Mouse (Mus musculus) megakaryocyte-erythroid progenitor cell, adult 5-6 weeks (primary cell): Measurements from ENCODE around the gene Slc22a17. TPM values are rescaled to one million over a fixed set of nuclear protein-coding genes. Genes with fewer than 3 reads are reported as not detected.

ENCODE experiments used
- ATAC-seq: replicated peaks from 2 replicates; pipeline ENCODE4 v1.8.0; 2016; ENCODE audit warnings: mild to moderate bottlenecking, inconsistent platforms; ENCODE audit not compliant: severe bottlenecking, poor library complexity, low FRiP score, low TSS enrichment
- total RNA-seq, 2 experiments: library from RNA; stranded (forward) in 1 of 2; stranded (reverse) in 1 of 2; fragments of 200-1000, 215-1000 nt in 1 of 2; fragments of >200 nt in 1 of 2; fragmentation: Nextera tagmentation in 1 of 2; gene quantifications; 2 replicates each; pipeline ENCODE4 v1.2.3; 2014 to 2017

The Slc22a17 gene
- total RNA-seq, 2 experiments from 2014 or later = 2.2 TPM; not detected in 1

GRCm38 (mm10) chr14:54868026-54868425 is 44.9 kb downstream of the Slc22a17 start:
- ATAC-seq = no peak

GRCm38 (mm10) chr14:54866936-54867335 is 46.0 kb downstream of the Slc22a17 start:
- no peak for ATAC-seq

GRCm38 (mm10) chr14:54866268-54866667 is 46.7 kb downstream of the Slc22a17 start:
- no peak for ATAC-seq

- no peak for ATAC-seq
These were observed 47.3 kb downstream of the Slc22a17 start for GRCm38 (mm10) chr14:54865626-54866025.

GRCm38 (mm10) chr14:54864313-54865036 is 48.5 kb downstream of the Slc22a17 start:
- ATAC-seq = peak; percentile 57

- peak; percentile 95 for ATAC-seq
These were observed 49.2 kb downstream of the Slc22a17 start for GRCm38 (mm10) chr14:54863501-54864312.

GRCm38 (mm10) chr14:54860511-54860910 is 52.4 kb downstream of the Slc22a17 start:
- no peak for ATAC-seq

GRCm38 (mm10) chr14:54857891-54858290 is 55.0 kb downstream of the Slc22a17 start:
- ATAC-seq = no peak

GRCm38 (mm10) chr14:54856703-54857102 is 56.2 kb downstream of the Slc22a17 start:
- no peak for ATAC-seq

Other genes with a start within 250 kb of the Slc22a17 start
- 37.1 and 42.0 TPM in 2 replicates for gene 1700123O20Rik, start 226.9 kb downstream of the Slc22a17 start, total RNA-seq (2014; fragmentation: Nextera tagmentation)
- gene 1700123O20Rik, start 226.9 kb downstream of the Slc22a17 start, total RNA-seq (2017) = 42.4 and 58.4 TPM in 2 replicates
- 222 and 244 TPM in 2 replicates for gene Acin1, start 226.2 kb downstream of the Slc22a17 start, total RNA-seq (2014; fragmentation: Nextera tagmentation)
- gene Acin1, start 226.2 kb downstream of the Slc22a17 start, total RNA-seq (2017) = 267 and 293 TPM in 2 replicates
- gene Gm29776, start 214.3 kb downstream of the Slc22a17 start, total RNA-seq (2014; fragmentation: Nextera tagmentation) = not detected in 2 replicates
- not detected in 2 replicates for gene Gm29776, start 214.3 kb downstream of the Slc22a17 start, total RNA-seq (2017)
- 1.4 and 5.7 TPM in 2 replicates for gene Cebpe, start 201.0 kb downstream of the Slc22a17 start, total RNA-seq (2014; fragmentation: Nextera tagmentation)
- gene Cebpe, start 201.0 kb downstream of the Slc22a17 start, total RNA-seq (2017) = not detected in 2 replicates
- 0.13 and 0.37 TPM in 2 replicates for gene Slc7a8, start 131.2 kb downstream of the Slc22a17 start, total RNA-seq (2014; fragmentation: Nextera tagmentation)
- 0.34 TPM in 1 of 2 replicates, not detected in the other for gene Slc7a8, start 131.2 kb downstream of the Slc22a17 start, total RNA-seq (2017)
- not detected in 2 replicates for gene Rnf212b, start 99.0 kb downstream of the Slc22a17 start, total RNA-seq (2014; fragmentation: Nextera tagmentation)
- not detected in 2 replicates for gene Rnf212b, start 99.0 kb downstream of the Slc22a17 start, total RNA-seq (2017)
- gene Homez, start 42.2 kb downstream of the Slc22a17 start, total RNA-seq (2014; fragmentation: Nextera tagmentation) = 1.2 and 16.1 TPM in 2 replicates
- 1.5 and 6.1 TPM in 2 replicates for gene Homez, start 42.2 kb downstream of the Slc22a17 start, total RNA-seq (2017)
- 15.9 and 16.7 TPM in 2 replicates for gene Ppp1r3e, start 35.6 kb downstream of the Slc22a17 start, total RNA-seq (2014; fragmentation: Nextera tagmentation)
- gene Ppp1r3e, start 35.6 kb downstream of the Slc22a17 start, total RNA-seq (2017) = 1.6 and 2.5 TPM in 2 replicates
- gene Bcl2l2, start 29.8 kb downstream of the Slc22a17 start, total RNA-seq (2014; fragmentation: Nextera tagmentation) = 7.3 and 9.4 TPM in 2 replicates
- gene Bcl2l2, start 29.8 kb downstream of the Slc22a17 start, total RNA-seq (2017) = 3.3 and 7.5 TPM in 2 replicates
- 1.4 TPM in 1 of 2 replicates, not detected in the other for gene Gm20521, start 29.7 kb downstream of the Slc22a17 start, total RNA-seq (2014; fragmentation: Nextera tagmentation)
- not detected in 2 replicates for gene Gm20521, start 29.7 kb downstream of the Slc22a17 start, total RNA-seq (2017)
- gene Pabpn1, start 20.6 kb downstream of the Slc22a17 start, total RNA-seq (2014; fragmentation: Nextera tagmentation) = 240 and 264 TPM in 2 replicates
- 332 and 476 TPM in 2 replicates for gene Pabpn1, start 20.6 kb downstream of the Slc22a17 start, total RNA-seq (2017)
- gene Efs, start 13.0 kb upstream of the Slc22a17 start, total RNA-seq (2014; fragmentation: Nextera tagmentation) = not detected in 2 replicates
- not detected in 2 replicates for gene Efs, start 13.0 kb upstream of the Slc22a17 start, total RNA-seq (2017)
- gene Il25, start 19.6 kb upstream of the Slc22a17 start, total RNA-seq (2014; fragmentation: Nextera tagmentation) = not detected in 2 replicates
- gene Il25, start 19.6 kb upstream of the Slc22a17 start, total RNA-seq (2017) = not detected in 2 replicates
- gene Cmtm5, start 23.1 kb upstream of the Slc22a17 start, total RNA-seq (2014; fragmentation: Nextera tagmentation) = not detected in 2 replicates
- gene Cmtm5, start 23.1 kb upstream of the Slc22a17 start, total RNA-seq (2017) = not detected in 2 replicates
- not detected in 2 replicates for gene Myh6, start 53.8 kb upstream of the Slc22a17 start, total RNA-seq (2014; fragmentation: Nextera tagmentation)
- not detected in 2 replicates for gene Myh6, start 53.8 kb upstream of the Slc22a17 start, total RNA-seq (2017)
- gene Gm17428, start 63.8 kb upstream of the Slc22a17 start, total RNA-seq (2014; fragmentation: Nextera tagmentation) = not detected in 2 replicates
- gene Gm17428, start 63.8 kb upstream of the Slc22a17 start, total RNA-seq (2017) = not detected in 2 replicates
- not detected in 2 replicates for gene Myh7, start 81.5 kb upstream of the Slc22a17 start, total RNA-seq (2014; fragmentation: Nextera tagmentation)
- gene Myh7, start 81.5 kb upstream of the Slc22a17 start, total RNA-seq (2017) = not detected in 2 replicates
- 63.6 and 71.5 TPM in 2 replicates for gene Ngdn, start 102.3 kb upstream of the Slc22a17 start, total RNA-seq (2014; fragmentation: Nextera tagmentation)
- gene Ngdn, start 102.3 kb upstream of the Slc22a17 start, total RNA-seq (2017) = 53.4 and 64.6 TPM in 2 replicates
- gene Zfhx2, start 179.2 kb upstream of the Slc22a17 start, total RNA-seq (2014; fragmentation: Nextera tagmentation) = 5.6 and 7.8 TPM in 2 replicates
- gene Zfhx2, start 179.2 kb upstream of the Slc22a17 start, total RNA-seq (2017) = 0.19 and 1.4 TPM in 2 replicates
- gene Thtpa, start 181.7 kb upstream of the Slc22a17 start, total RNA-seq (2014; fragmentation: Nextera tagmentation) = 9.2 and 10.4 TPM in 2 replicates
- 5.1 and 6.4 TPM in 2 replicates for gene Thtpa, start 181.7 kb upstream of the Slc22a17 start, total RNA-seq (2017)
- 66.7 and 109 TPM in 2 replicates for gene Ap1g2, start 193.5 kb upstream of the Slc22a17 start, total RNA-seq (2014; fragmentation: Nextera tagmentation)
- gene Ap1g2, start 193.5 kb upstream of the Slc22a17 start, total RNA-seq (2017) = 13.3 and 27.0 TPM in 2 replicates
- gene Jph4, start 203.8 kb upstream of the Slc22a17 start, total RNA-seq (2014; fragmentation: Nextera tagmentation) = not detected in 2 replicates
- gene Jph4, start 203.8 kb upstream of the Slc22a17 start, total RNA-seq (2017) = 0.05 TPM in 1 of 2 replicates, not detected in the other